Mouse (Mus musculus) Patski (cell line): ENCODE measurements at regions not wholly inside any gene's neighbourhood (a gene's known extent, or its start where the extent isn't known, plus 50 kb on each side); places are given as distances from the start of the nearest gene placed in this dataset.

ENCODE experiments used
- ATAC-seq: fragments of 100-300 bp; one replicate; pipeline ENCODE4 v1.8.0; 2021
- CTCF ChIA-PET: fragments of 350-600 bp; sonication (Branson Sonifier 250); formaldehyde crosslinking; loops from one replicate; lab custom pipeline; 2022; ENCODE audit warnings: inconsistent platforms; lab: Charles Lee
- POLR2A ChIA-PET: fragments of 350-600 bp; sonication (Branson Sonifier 250); formaldehyde crosslinking; loops from one replicate; lab custom pipeline; 2022; ENCODE audit warnings: antibody characterized with exemption, inconsistent platforms; lab: Charles Lee
- DNase-seq: peaks from one replicate; pipeline ENCODE4 v3.0.0-alpha.2; 2011; ENCODE audit warnings: low read depth, low spot score
- H3K27me3 ChIP-seq: fragments of 371-371 bp; one replicate; pipeline ENCODE4 v1.5.1; 2021
- CTCF ChIP-seq: fragments of 100-300 bp; IDR thresholded peaks from one replicate; pipeline ENCODE4 v1.5.1; 2021
- in situ Hi-C: fragments of 300-500 bp; cut with MboI; formaldehyde crosslinking; loops from 3 replicates; pipeline ENCODE4 v1.11.1; 2018; ENCODE audit warnings: low pct_unique_long_range_greater_than_20kb, mixed read lengths

DNA sequence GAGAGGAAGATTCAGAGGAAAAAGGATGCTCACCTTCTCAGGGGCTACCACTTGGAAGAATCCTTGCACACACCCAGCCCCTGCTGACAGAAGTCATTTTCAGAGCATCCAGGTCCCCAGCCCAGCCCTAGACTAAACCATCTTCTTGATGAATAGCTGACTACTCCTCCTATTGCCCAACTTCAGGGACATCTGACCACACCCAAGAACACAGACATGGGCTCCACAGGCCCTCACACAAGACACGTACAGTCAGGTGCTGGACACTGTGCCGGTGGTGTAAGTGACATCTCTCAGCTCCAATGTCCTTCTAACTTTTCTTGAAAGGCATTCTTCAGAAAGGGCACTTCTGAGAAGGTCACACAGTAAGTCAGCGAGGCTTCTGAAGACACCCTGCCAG is 102.6 kb downstream of the Dad1 start:
- POLR2A ChIA-PET: no interaction called here
- no peaks in the 10 kb centered on the region for H3K27me3 ChIP-seq
- in situ Hi-C loops: no loop called here
- no peak for DNase-seq
- no peak for TF ChIP-seq CTCF
- CTCF ChIA-PET: interaction anchor here (1.3 to 6.0 kb wide), 4 partner anchors 39 to 96 kb away, joined by 3 to 77 read pairs (median 6); no protein-coding TSS in a partner anchor
- no peak for ATAC-seq

GRCm38 (mm10) chr14:54150221-54150620 is 103.7 kb downstream of the Dad1 start:
- no peaks in the 10 kb centered on the region for H3K27me3 ChIP-seq
- ChIA-PET POLR2A (no interaction called here), CTCF (interaction anchor here (0.8 to 6.0 kb wide), 3 partner anchors 58 to 88 kb away, joined by 3 to 77 read pairs (median 4); no protein-coding TSS in a partner anchor)
- DNase-seq (no peak), ATAC-seq (no peak)
- no peak for TF ChIP-seq CTCF
- in situ Hi-C loops: no loop called here

DNA sequence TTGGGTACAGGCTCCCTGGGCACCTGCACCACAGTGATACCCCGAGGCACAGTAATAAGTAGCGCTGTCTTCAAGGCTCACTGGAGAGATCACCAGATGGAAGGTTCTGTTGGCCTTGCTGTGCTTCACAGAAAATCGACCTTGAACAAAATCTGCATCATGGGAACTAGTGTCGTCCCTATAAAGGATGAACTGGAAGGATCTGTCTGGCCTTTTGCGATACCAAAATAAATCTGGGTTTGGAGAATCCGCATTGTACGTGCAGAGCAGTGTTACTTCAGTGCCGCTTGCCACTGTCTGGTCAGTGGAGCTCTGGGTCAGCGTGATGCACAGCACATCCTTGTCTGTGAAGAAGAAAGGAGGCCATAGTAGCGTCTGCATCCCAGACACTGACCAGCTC is 105.3 kb downstream of the Dad1 start:
- no peak for TF ChIP-seq CTCF
- ChIA-PET POLR2A (no interaction called here), CTCF (interaction anchor here (1.0 to 6.0 kb wide), 2 partner anchors 75 to 86 kb away, joined by 3 to 77 read pairs; no protein-coding TSS in a partner anchor)
- no peak for ATAC-seq
- no peaks in the 10 kb centered on the region for H3K27me3 ChIP-seq
- in situ Hi-C loops: no loop called here
- DNase-seq: no peak

DNA sequence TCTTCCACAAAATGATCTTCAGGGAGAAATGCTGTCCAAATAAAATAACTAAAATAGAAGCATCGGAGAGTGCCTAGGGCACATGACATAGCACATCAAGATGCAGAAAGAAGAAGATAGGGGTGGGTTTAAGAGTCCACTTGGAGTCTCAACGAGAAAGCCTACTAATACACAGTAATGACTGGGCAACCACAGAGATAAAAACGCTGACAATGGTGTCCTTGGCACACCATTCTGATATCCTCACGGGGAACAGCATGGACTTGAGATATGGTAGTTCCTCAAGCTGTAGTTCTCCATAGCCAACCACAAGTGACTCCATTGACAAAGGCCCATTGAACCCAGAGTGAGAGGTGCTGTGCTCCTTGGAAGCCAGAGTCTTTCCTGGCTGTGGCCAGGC is 105.8 kb downstream of the Dad1 start:
- CTCF ChIA-PET: interaction anchor here (1.0 kb wide), 1 partner anchor 74 kb away, joined by 3 read pairs; no protein-coding TSS in a partner anchor

DNA sequence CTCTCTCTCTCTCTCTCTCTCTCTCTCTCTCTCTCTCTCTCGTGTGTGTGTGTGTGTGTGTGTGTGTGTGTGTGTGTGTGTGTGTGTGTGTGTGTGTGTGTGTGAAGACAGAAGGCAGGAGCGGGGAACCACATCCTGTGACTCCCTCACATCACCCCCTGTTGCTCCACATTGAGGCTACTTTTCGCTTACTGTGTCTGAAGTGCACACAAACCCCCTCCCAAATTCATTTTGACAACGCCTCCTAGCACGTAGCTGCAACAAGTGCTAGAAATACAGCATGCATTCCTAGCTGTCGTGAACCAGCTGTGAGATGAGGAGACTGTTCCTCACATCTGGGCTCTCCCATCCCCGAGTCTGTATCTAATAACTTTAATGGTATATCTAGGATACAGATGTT is 106.4 kb downstream of the Dad1 start:
- H3K27me3 ChIP-seq: no peaks in the 10 kb centered on the region
- in situ Hi-C loops: no loop called here
- no peak for ATAC-seq
- CTCF ChIA-PET: interaction anchor here (0.9 to 1.0 kb wide), 2 partner anchors 73 to 82 kb away, joined by 3 to 4 read pairs; no protein-coding TSS in a partner anchor
- no peak for TF ChIP-seq CTCF
- POLR2A ChIA-PET: interaction anchor here (0.6 kb wide), 1 partner anchor 346 kb away, joined by 5 read pairs; no protein-coding TSS in a partner anchor
- no peak for DNase-seq

More for the DNA sequence above, 105.8 kb downstream of the Dad1 start:
- ATAC-seq (no peak), DNase-seq (no peak)
- in situ Hi-C loops: no loop called here
- POLR2A ChIA-PET: no interaction called here
- no peaks in the 10 kb centered on the region for H3K27me3 ChIP-seq
- no peak for TF ChIP-seq CTCF

GRCm38 (mm10) chr14:54145743-54146741 is 107.9 kb downstream of the Dad1 start:
- no peaks in the 10 kb centered on the region for H3K27me3 ChIP-seq
- in situ Hi-C loops: no loop called here
- TF ChIP-seq CTCF: no peak
- no peak for DNase-seq
- peak; percentile 73 for ATAC-seq
- CTCF ChIA-PET: interaction anchor here (0.9 to 1.6 kb wide), 7 partner anchors 9 to 83 kb away, joined by 3 to 4 read pairs (median 4); no protein-coding TSS in a partner anchor
- POLR2A ChIA-PET: no interaction called here

GRCm38 (mm10) chr14:54143828-54144227 is 110.1 kb downstream of the Dad1 start:
- ChIA-PET CTCF (interaction anchor here (0.9 to 1.2 kb wide), 2 partner anchors 14 to 23 kb away, joined by 3 read pairs; no protein-coding TSS in a partner anchor), POLR2A (no interaction called here)
- TF ChIP-seq CTCF: no peak
- no peak for DNase-seq
- no peaks in the 10 kb centered on the region for H3K27me3 ChIP-seq
- in situ Hi-C loops: no loop called here
- ATAC-seq: no peak

- no peak for TF ChIP-seq CTCF
- DNase-seq (no peak), ATAC-seq (no peak)
- in situ Hi-C loops: no loop called here
- ChIA-PET POLR2A (no interaction called here), CTCF (no interaction called here)
- no peaks in the 10 kb centered on the region for H3K27me3 ChIP-seq
These were observed 115.6 kb downstream of the Dad1 start for GRCm38 (mm10) chr14:54138288-54138687.

- POLR2A ChIA-PET: no interaction called here
- CTCF ChIA-PET: interaction anchor here (0.9 to 1.8 kb wide), 5 partner anchors 9 to 73 kb away, joined by 3 to 5 read pairs (median 3); no protein-coding TSS in a partner anchor
These were observed 117.4 kb downstream of the Dad1 start for GRCm38 (mm10) chr14:54136538-54136937.

GRCm38 (mm10) chr14:54128334-54128733 is 125.6 kb downstream of the Dad1 start:
- TF ChIP-seq CTCF: no peak
- ChIA-PET CTCF (interaction anchor here (2.1 kb wide), 1 partner anchor 18 kb away, joined by 4 read pairs; no protein-coding TSS in a partner anchor), POLR2A (no interaction called here)
- in situ Hi-C loops: no loop called here
- ATAC-seq (no peak), DNase-seq (no peak)
- no peaks in the 10 kb centered on the region for H3K27me3 ChIP-seq

More at GRCm38 (mm10) chr14:54136538-54136937, 117.4 kb downstream of the Dad1 start:
- H3K27me3 ChIP-seq: no peaks in the 10 kb centered on the region
- DNase-seq (no peak), ATAC-seq (no peak)
- no peak for TF ChIP-seq CTCF
- in situ Hi-C loops: no loop called here
